Mouse (Mus musculus) lung, postnatal 10 days (tissue): ENCODE measurements around the gene Macrod2.

Source experiments
- DNase-seq: peaks from one replicate; pipeline ENCODE4 v3.0.0; 2021

The Macrod2 gene

GRCm38 (mm10) chr2:141876958-141877357 is 1481.8 kb downstream of the Macrod2 start:
- DNase-seq = no peak

DNA sequence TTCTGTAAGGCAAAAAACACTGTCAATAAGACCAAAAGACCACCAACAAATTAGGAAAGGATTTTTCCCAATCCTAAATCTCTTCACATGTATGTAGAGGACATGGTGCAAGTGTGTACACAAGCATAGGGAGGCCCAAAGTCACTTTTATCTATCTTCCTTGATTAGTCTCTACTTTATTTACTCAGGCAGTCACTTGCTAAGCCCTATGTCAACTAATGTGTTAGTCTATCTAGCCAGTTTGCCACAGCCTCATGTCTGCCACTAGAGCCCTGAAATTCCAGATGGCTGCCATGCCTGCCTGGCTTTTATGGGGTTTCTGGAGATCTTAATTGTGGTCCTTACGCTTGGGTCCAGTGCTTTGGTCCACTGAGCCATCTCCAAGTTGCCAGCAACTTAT is 1483.4 kb downstream of the Macrod2 start:
- DNase-seq = no peak

- DNase-seq = no peak
Observed at GRCm38 (mm10) chr2:141879711-141880110, 1484.6 kb downstream of the Macrod2 start.

- no peak for DNase-seq
Observed at GRCm38 (mm10) chr2:141886694-141887474, 1491.8 kb downstream of the Macrod2 start.

DNA sequence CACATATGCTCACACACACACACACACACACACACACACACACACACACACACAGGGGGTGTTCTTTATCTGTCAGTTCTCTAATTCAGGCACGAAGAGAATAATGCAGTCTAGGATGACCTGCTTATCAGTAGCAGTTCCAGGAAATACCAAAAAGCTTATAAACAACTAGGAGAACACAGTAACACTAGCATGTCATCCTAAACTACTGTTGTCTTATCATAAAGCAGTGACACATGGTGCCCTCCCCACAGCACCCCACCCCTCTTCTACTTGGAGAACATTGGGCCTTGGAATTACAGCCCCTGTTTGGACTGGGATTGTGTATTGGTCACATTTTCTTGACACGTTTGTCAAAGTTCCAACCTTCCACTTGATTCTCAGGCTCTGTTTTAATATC is 1494.4 kb downstream of the Macrod2 start:
- no peak for DNase-seq

GRCm38 (mm10) chr2:141897951-141898350 is 1502.8 kb downstream of the Macrod2 start:
- DNase-seq = no peak

DNA sequence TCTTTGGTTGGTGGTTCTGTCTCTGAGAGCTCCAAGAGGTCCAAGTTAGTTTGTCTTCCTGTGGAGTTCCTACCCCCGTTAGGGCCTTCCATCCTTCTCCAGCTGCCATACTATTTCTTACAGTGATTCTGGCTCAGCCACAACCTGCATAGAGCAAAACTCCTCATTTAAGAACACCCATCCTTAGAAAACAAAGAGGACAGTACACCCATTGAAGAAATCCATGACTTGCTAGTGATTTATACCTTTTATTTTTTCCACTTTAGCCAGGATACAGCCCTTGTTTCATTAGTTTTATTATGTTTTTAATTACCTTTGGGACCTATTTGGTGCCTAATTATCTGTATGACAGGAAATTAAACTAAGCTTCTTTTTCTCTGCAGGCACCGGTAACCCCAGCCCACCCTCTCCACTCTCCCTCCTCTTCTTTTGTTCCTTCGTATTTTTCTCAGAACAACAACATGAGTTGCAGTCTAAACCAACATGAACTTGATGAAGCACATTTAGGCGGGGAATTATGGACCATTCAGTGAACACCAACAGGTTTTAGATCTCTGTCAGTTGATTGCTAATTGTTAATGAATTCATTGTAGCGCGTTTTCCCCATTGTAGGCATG is 1516.8 kb downstream of the Macrod2 start:
- no peak for DNase-seq

DNA sequence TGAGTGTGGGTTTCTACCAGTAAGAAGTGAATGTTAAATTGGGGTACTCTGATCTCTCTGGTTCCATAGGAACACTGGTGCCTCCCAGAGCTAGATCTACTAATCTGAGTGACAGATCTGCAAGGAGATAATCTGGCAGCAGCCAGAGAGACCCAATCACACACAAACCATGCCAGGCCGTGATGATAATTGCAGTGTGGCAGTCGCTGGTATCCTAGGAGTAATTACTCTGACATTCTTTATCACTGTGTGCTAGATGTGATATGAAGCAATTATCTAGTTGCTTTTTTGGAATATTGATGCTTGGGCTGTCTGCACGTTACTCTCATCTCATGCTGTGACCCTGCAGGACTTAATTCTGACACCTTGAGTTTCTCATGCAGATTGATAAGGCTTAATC is 1518.4 kb downstream of the Macrod2 start:
- DNase-seq = no peak

- DNase-seq = no peak
Observed at GRCm38 (mm10) chr2:141913894-141914293, 1518.8 kb downstream of the Macrod2 start.

DNA sequence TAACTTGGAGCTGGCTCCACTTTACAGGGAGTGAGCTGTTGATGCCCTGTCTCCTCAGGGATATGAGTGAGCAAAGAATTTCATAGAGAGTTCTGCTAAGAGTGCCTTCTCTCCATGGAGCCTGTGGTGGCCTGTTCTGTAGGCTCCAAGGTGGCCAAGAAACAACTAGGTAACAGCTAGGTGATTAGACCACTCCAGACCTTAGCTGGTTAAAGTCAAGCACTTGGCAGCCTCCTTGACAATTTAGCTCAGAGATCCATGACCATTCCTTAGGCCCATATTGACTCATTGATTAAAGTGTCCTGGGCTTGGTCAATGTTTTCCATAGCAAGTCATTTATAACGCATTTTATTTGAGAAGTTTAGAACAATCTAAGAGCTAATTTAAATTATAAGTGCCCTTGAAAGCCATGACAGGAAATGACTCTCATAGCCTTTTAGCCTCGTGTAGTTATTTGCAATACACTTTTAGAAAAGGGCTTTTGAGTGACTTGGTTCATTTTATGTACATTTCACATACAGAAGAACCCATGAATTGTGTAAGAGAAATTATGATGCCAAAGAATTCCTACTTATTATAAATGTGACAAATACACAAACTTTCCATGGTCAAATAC is 1525.4 kb downstream of the Macrod2 start:
- DNase-seq = no peak

DNA sequence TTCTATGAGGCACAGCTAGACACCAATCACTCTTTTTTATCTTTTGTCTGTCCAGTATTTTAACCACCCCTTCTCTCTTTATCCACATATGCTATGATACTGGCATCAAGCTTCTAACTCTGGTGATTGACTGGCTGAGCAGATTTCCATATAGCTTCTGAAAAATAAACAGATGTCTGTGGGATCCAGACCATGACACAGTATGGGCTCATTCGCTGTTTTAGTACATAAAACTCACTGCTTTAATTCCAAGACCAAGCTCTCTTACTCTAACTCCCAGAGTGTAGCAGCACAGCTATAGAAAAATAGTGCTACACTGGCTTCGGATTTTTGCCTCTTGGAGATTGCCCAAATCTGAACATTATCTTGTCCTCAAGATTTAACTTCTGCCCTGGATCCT is 1540.0 kb downstream of the Macrod2 start:
- no peak for DNase-seq

DNA sequence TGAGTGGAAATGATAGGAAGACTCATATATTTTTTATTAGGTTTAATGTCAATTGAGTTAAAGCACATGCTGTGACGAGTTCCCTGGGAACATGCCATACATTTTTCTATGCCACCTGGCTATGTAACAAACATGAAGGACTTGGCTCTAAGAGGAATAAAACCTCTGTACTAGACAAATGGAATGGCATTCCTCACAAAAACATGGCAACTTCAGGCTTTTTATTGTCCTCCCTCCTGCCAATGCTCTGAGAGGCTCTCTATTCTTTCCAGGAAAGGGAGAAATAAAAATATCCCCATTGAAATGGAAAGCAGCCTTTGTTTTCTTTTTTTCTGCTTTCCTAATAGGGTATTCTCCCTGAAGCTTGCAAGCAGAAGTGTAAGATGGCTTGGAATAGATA is 1559.7 kb downstream of the Macrod2 start:
- no peak for DNase-seq

- DNase-seq = no peak
Observed at GRCm38 (mm10) chr2:141955197-141955596, 1560.1 kb downstream of the Macrod2 start.

- peak; percentile 5 for DNase-seq
Observed at GRCm38 (mm10) chr2:141962868-141963267, 1567.8 kb downstream of the Macrod2 start.

GRCm38 (mm10) chr2:141983664-141984395 is 1588.7 kb downstream of the Macrod2 start:
- no peak for DNase-seq

DNA sequence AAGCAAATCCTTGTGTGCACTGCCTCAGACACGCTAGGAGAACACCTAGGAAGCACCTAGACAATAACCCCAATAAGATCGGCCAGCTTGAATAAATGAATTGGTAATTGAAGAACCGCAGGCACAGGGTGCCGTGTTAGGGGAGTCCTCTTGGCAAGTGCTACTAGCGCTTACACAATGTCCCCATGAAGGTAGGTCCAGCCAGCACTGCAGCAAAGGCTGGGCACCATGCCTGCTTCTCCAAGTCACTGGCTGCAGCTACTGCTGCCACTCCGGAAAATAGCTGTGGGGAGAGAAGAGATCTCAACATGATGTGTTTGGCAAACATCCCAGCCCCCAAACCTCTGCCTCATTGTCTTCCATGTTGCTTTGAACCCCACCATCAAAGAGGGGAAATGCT is 1603.8 kb downstream of the Macrod2 start:
- DNase-seq = peak; percentile 25

- no peak for DNase-seq
Observed at GRCm38 (mm10) chr2:142024534-142025155, 1629.5 kb downstream of the Macrod2 start.

DNA sequence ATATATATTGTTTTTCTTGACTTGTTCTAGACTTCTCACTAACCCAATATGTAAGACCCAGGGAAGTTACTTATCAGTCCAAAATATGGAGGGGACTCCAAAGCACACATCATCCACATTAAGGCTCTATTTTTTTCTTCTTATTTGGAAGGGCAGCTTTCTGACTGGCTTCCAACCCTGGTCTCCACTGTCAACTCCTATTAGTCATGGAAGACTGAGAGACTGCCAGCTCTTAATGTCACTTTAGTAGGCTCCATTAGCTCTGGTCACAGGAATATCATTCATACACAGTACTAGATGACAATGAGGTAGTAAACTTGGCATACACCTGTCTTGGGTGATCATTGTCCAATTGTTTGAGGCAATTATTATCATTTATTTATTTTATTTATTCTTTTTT is 1631.6 kb downstream of the Macrod2 start:
- no peak for DNase-seq

DNA sequence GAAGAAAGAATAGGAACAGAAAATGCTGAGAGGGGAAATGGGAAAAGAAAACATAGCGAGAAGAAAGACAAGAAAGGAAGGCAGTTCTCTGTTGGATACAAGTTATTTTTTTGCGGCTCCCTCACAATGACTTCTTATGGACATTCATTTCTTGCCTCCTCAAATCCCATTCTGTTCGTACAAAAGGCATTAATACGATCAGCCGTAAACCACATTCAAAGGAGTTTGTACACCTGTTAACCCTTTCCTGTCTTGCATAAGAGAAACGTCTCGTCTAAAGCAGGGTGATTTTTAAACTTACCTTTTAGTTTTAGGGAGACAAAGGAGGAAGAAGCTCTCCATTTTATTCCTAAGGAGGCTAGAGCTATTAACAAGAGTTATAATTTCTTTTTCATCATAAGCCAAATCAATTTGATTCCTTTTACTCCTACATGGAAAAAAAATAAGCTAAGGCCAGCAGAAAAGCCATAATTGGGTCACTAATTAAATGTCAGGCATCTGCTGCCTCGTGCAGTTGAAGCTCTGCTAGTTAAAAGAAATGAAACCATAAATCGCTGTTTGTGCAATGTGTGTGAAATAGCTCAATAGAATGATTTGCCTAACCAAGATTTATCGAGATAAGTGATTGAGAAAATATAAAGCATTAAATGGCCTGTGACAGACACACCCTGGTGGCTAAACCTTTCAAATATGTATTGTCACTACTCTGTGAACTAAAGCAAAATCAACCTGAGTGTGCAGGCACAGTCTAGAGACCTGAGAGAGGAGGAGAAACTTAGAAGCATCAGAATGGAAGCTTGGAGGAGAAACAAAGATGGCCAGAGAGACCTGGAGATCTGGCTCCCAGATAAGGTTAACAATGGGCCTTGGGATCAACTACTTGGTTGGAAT is 1635.9 kb downstream of the Macrod2 start:
- no peak for DNase-seq

- DNase-seq = no peak
Observed at GRCm38 (mm10) chr2:142055576-142055975, 1660.5 kb downstream of the Macrod2 start.

- DNase-seq = peak; percentile 2
Observed at GRCm38 (mm10) chr2:142057889-142058750, 1663.0 kb downstream of the Macrod2 start.
